Mouse (Mus musculus): ENCODE measurements around the gene 4931422A03Rik. TPM values are rescaled to one million over a fixed set of nuclear protein-coding genes. Genes with fewer than 3 reads are reported as not detected.

Gene 4931422A03Rik
- polyA plus RNA-seq, 1 experiment, result not detected

GRCm38 (mm10) chr2:103934670-103935069 lies 93.5 kb downstream of the 4931422A03Rik start:
- H3K9me3 ChIP-seq (replicated peaks; ENCODE audit: control insufficient read depth, insufficient read depth, low read length, poor library complexity, severe bottlenecking), result no peaks in the 10 kb centered on the region
- no peaks in the 10 kb centered on the region for H3K27me3 ChIP-seq (ENCODE audit: control insufficient read depth, insufficient read depth, low read length, poor library complexity, severe bottlenecking)
- no peak overlapping the region for H3K4me3 ChIP-seq (ENCODE audit: low read depth, low read length)
- TF ChIP-seq EP300 (IDR thresholded peaks at IDR 0.05; ENCODE audit: insufficient read depth, low read depth, low read length), result no peak
- TF ChIP-seq POLR2A (IDR thresholded peaks at IDR 0.05; ENCODE audit: insufficient read depth, low read length), result no peak
- no peak for TF ChIP-seq CTCF (IDR thresholded peaks at IDR 0.05; ENCODE audit: low read depth, low read length)
- H3K36me3 ChIP-seq (ENCODE audit: control insufficient read depth, insufficient read depth, low read length, poor library complexity, severe bottlenecking), result no peaks in the 10 kb centered on the region
- H3K27ac ChIP-seq (ENCODE audit: insufficient read depth, low read length), result no peak overlapping the region
- H3K9ac ChIP-seq (ENCODE audit: low read depth, poor library complexity, severe bottlenecking), result no peak overlapping the region
- no peaks in the 10 kb centered on the region for H3K4me1 ChIP-seq (ENCODE audit: control insufficient read depth, insufficient read depth, low read length)

DNA sequence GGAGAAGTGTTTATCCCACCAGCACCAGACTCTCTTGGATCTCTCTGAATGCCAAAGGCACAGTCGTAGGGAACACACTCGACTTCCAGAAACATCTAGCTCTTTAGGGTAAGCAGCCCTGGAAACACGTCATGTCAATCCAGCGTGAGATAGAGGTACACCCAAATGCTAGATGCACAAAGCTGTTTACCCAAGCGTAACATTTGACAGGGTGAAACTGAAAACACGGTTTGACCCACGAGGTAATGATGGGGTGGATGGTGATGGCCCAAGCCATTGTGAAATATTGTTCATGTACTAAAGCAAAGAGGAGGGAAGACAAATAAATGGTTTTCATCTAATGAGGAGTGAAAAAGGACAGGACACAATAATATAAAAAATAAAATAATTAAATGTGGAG lies 93.9 kb downstream of the 4931422A03Rik start:
- Histone ChIP-seq H3K36me3 (ENCODE audit: control insufficient read depth, insufficient read depth, low read length, poor library complexity, severe bottlenecking) (no peaks in the 10 kb centered on the region), H3K4me1 (ENCODE audit: control insufficient read depth, insufficient read depth, low read length) (no peaks in the 10 kb centered on the region), H3K9ac (ENCODE audit: low read depth, poor library complexity, severe bottlenecking) (no peak overlapping the region), H3K9me3 (replicated peaks; ENCODE audit: control insufficient read depth, insufficient read depth, low read length, poor library complexity, severe bottlenecking) (no peaks in the 10 kb centered on the region), H3K27ac (ENCODE audit: insufficient read depth, low read length) (no peak overlapping the region), H3K27me3 (ENCODE audit: control insufficient read depth, insufficient read depth, low read length, poor library complexity, severe bottlenecking) (no peaks in the 10 kb centered on the region), H3K4me3 (ENCODE audit: low read depth, low read length) (no peak overlapping the region)
- TF ChIP-seq CTCF (IDR thresholded peaks at IDR 0.05; ENCODE audit: low read depth, low read length) (no peak), POLR2A (IDR thresholded peaks at IDR 0.05; ENCODE audit: insufficient read depth, low read length) (no peak), EP300 (IDR thresholded peaks at IDR 0.05; ENCODE audit: insufficient read depth, low read depth, low read length) (no peak)

- Histone ChIP-seq H3K9me3 (replicated peaks; ENCODE audit: control insufficient read depth, insufficient read depth, low read length, poor library complexity, severe bottlenecking) (no peaks in the 10 kb centered on the region), H3K9ac (ENCODE audit: low read depth, poor library complexity, severe bottlenecking) (no peak overlapping the region), H3K36me3 (ENCODE audit: control insufficient read depth, insufficient read depth, low read length, poor library complexity, severe bottlenecking) (no peaks in the 10 kb centered on the region), H3K4me3 (ENCODE audit: low read depth, low read length) (no peak overlapping the region), H3K27ac (ENCODE audit: insufficient read depth, low read length) (no peak overlapping the region), H3K4me1 (ENCODE audit: control insufficient read depth, insufficient read depth, low read length) (no peaks in the 10 kb centered on the region), H3K27me3 (ENCODE audit: control insufficient read depth, insufficient read depth, low read length, poor library complexity, severe bottlenecking) (no peaks in the 10 kb centered on the region)
- TF ChIP-seq POLR2A (IDR thresholded peaks at IDR 0.05; ENCODE audit: insufficient read depth, low read length), result no peak
- no peak for TF ChIP-seq EP300 (IDR thresholded peaks at IDR 0.05; ENCODE audit: insufficient read depth, low read depth, low read length)
- TF ChIP-seq CTCF (IDR thresholded peaks at IDR 0.05; ENCODE audit: low read depth, low read length), result no peak
These were observed 95.7 kb downstream of the 4931422A03Rik start for GRCm38 (mm10) chr2:103932480-103932879.

GRCm38 (mm10) chr2:103932025-103932424 lies 96.1 kb downstream of the 4931422A03Rik start:
- Histone ChIP-seq H3K36me3 (ENCODE audit: control insufficient read depth, insufficient read depth, low read length, poor library complexity, severe bottlenecking) (no peaks in the 10 kb centered on the region), H3K27ac (ENCODE audit: insufficient read depth, low read length) (no peak overlapping the region), H3K4me3 (ENCODE audit: low read depth, low read length) (no peak overlapping the region), H3K27me3 (ENCODE audit: control insufficient read depth, insufficient read depth, low read length, poor library complexity, severe bottlenecking) (no peaks in the 10 kb centered on the region), H3K4me1 (ENCODE audit: control insufficient read depth, insufficient read depth, low read length) (no peaks in the 10 kb centered on the region), H3K9me3 (replicated peaks; ENCODE audit: control insufficient read depth, insufficient read depth, low read length, poor library complexity, severe bottlenecking) (no peaks in the 10 kb centered on the region), H3K9ac (ENCODE audit: low read depth, poor library complexity, severe bottlenecking) (no peak overlapping the region)
- TF ChIP-seq CTCF (IDR thresholded peaks at IDR 0.05; ENCODE audit: low read depth, low read length) (no peak), POLR2A (IDR thresholded peaks at IDR 0.05; ENCODE audit: insufficient read depth, low read length) (no peak), EP300 (IDR thresholded peaks at IDR 0.05; ENCODE audit: insufficient read depth, low read depth, low read length) (no peak)

DNA sequence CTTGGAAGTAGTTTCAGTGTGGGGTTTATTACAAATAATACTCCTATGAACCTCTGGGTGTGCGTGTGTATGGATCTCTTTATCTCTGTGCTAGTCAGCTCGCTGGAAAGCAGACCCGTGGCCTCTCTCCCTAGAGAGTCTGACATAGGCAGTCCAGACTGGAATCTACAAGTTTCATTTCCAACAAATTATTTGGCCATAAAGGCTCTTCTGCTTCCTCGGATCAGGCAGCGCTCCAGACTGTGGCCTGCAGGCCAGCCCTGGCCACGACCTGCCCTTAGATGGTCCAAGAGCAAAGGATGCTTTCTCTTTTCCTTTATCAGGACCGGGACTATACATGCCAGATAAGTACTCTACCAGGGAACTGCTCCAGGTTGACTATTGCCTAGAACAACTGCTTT lies 96.7 kb downstream of the 4931422A03Rik start:
- Histone ChIP-seq H3K9me3 (replicated peaks; ENCODE audit: control insufficient read depth, insufficient read depth, low read length, poor library complexity, severe bottlenecking) (no peaks in the 10 kb centered on the region), H3K36me3 (ENCODE audit: control insufficient read depth, insufficient read depth, low read length, poor library complexity, severe bottlenecking) (no peaks in the 10 kb centered on the region), H3K4me1 (ENCODE audit: control insufficient read depth, insufficient read depth, low read length) (no peaks in the 10 kb centered on the region), H3K9ac (ENCODE audit: low read depth, poor library complexity, severe bottlenecking) (no peak overlapping the region), H3K27me3 (ENCODE audit: control insufficient read depth, insufficient read depth, low read length, poor library complexity, severe bottlenecking) (no peaks in the 10 kb centered on the region), H3K4me3 (ENCODE audit: low read depth, low read length) (no peak overlapping the region), H3K27ac (ENCODE audit: insufficient read depth, low read length) (no peak overlapping the region)
- no peak for TF ChIP-seq POLR2A (IDR thresholded peaks at IDR 0.05; ENCODE audit: insufficient read depth, low read length)
- TF ChIP-seq CTCF (IDR thresholded peaks at IDR 0.05; ENCODE audit: low read depth, low read length), result no peak
- TF ChIP-seq EP300 (IDR thresholded peaks at IDR 0.05; ENCODE audit: insufficient read depth, low read depth, low read length), result no peak

- Histone ChIP-seq H3K9ac (ENCODE audit: low read depth, poor library complexity, severe bottlenecking) (no peak overlapping the region), H3K9me3 (replicated peaks; ENCODE audit: control insufficient read depth, insufficient read depth, low read length, poor library complexity, severe bottlenecking) (no peaks in the 10 kb centered on the region), H3K4me3 (ENCODE audit: low read depth, low read length) (no peak overlapping the region), H3K27me3 (ENCODE audit: control insufficient read depth, insufficient read depth, low read length, poor library complexity, severe bottlenecking) (no peaks in the 10 kb centered on the region), H3K36me3 (ENCODE audit: control insufficient read depth, insufficient read depth, low read length, poor library complexity, severe bottlenecking) (no peaks in the 10 kb centered on the region), H3K4me1 (ENCODE audit: control insufficient read depth, insufficient read depth, low read length) (no peaks in the 10 kb centered on the region), H3K27ac (ENCODE audit: insufficient read depth, low read length) (no peak overlapping the region)
- TF ChIP-seq CTCF (IDR thresholded peaks at IDR 0.05; ENCODE audit: low read depth, low read length) (no peak), POLR2A (IDR thresholded peaks at IDR 0.05; ENCODE audit: insufficient read depth, low read length) (no peak), EP300 (IDR thresholded peaks at IDR 0.05; ENCODE audit: insufficient read depth, low read depth, low read length) (no peak)
These were observed 97.7 kb downstream of the 4931422A03Rik start for GRCm38 (mm10) chr2:103930306-103931019.
